Mouse (Mus musculus): ENCODE measurements around the gene Atp5j. TPM values are rescaled to one million over a fixed set of nuclear protein-coding genes. Genes with fewer than 3 reads are reported as not detected.
A peak's percentile ranks its signal among the peaks of the same experiment; 100 is the strongest.

Gene Atp5j
- polyA plus RNA-seq, 1 experiment, result 434 TPM

DNA sequence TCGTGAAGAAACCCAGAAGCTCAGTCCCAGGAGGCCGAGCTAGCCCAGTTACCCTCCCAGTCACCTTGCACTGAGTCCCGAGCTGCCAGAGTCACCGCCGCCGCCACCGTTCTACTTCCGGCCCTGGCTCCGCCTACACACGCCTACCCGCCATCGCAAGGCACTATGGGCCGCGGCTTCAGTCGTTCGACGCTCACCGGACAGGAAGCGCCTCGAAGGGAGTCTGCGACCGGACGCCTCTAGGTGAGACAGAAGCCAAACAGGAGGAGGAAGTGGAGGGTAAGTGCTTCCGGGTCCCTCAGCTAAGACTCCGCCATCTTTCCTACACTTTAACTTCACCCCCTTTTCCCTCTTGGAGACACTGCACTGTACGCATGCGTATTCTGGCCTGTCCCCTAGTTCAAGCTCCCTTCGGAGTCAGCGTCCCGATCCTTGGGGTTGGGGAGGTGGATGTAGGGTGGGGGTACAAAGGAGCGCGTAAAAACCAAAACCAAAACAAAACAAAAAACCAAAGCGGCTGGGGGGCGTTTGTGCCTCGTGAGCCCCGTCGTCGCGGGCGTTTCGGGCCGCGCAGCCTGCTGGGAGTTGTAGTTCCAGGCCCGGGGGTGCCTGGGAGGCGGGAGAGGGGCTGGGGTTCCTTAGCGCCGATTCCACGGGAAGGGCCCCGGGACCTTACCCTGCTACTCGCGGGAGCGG lies 532 bp downstream of the Atp5j start, which contains the start of gene Gabpa:
TSS of gene Gabpa (plus strand) at position 181 of the 696 bp plus-strand sequence.
- no peaks in the 10 kb centered on the region for H3K27me3 ChIP-seq (replicated peaks; ENCODE audit: control insufficient read depth, insufficient read depth, low read length)
- peak; percentile 97 for DNase-seq
- peak within 1 kb of the TSS; percentile 95 for H3K4me3 ChIP-seq (ENCODE audit: insufficient read depth, low read depth, low read length)
- peaks cover 3% of the 10 kb centered on the region; the same call in 1 of the 2 replicates for H3K4me1 ChIP-seq (ENCODE audit: control insufficient read depth, insufficient read depth, low read length)
- peaks cover 4% of the 10 kb centered on the region for H3K36me3 ChIP-seq (ENCODE audit: control insufficient read depth, insufficient read depth, low read length)
- peak within 1 kb of the TSS; percentile 99 for H3K27ac ChIP-seq (ENCODE audit: insufficient read depth, low read depth, low read length)
- TF ChIP-seq CTCF (conservative IDR thresholded peaks at IDR 0.05; ENCODE audit: insufficient read depth, insufficient read length, low read depth, low read length) (0 out of 2 replicates have a peak, but pooled peaks have one; percentile 2), POLR2A (IDR thresholded peaks at IDR 0.05; ENCODE audit: low read depth, low read length) (peak; percentile 85)
- WGBS, result under 1% methylated on average over 52 of the region's 52 CpGs

DNA sequence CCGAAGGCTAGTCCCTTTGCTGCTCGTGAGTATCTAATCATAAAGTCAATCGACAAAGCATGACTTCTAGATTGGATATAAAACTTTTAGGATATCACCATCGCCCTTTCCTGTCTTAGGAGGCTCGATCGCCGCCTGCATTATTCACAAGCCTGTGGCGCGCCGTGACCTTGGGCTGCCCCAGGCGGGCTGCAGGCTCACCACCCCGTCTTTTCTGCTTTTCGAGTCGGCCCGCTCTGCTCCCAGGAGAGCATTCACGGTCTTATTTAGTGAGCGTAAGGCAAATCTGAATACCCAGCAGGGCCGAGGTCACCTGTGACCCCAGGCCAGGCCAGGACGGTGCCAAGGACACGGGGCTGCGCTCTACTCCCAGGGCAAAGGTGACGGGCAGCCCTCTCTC lies 1.1 kb downstream of the Atp5j start:
- no peak for DNase-seq
- WGBS, result under 1% methylated on average over 22 of the region's 22 CpGs
- peaks cover 4% of the 10 kb centered on the region for H3K36me3 ChIP-seq (ENCODE audit: control insufficient read depth, insufficient read depth, low read length)
- peaks cover 3% of the 10 kb centered on the region; the same call in 1 of the 2 replicates for H3K4me1 ChIP-seq (ENCODE audit: control insufficient read depth, insufficient read depth, low read length)
- no peak for TF ChIP-seq POLR2A (IDR thresholded peaks at IDR 0.05; ENCODE audit: low read depth, low read length)
- no peak for TF ChIP-seq CTCF (conservative IDR thresholded peaks at IDR 0.05; ENCODE audit: insufficient read depth, insufficient read length, low read depth, low read length)
- peak overlapping the region; percentile 95 for H3K4me3 ChIP-seq (ENCODE audit: insufficient read depth, low read depth, low read length)
- H3K27me3 ChIP-seq (replicated peaks; ENCODE audit: control insufficient read depth, insufficient read depth, low read length), result no peaks in the 10 kb centered on the region
- peak overlapping the region; percentile 99 for H3K27ac ChIP-seq (ENCODE audit: insufficient read depth, low read depth, low read length)

DNA sequence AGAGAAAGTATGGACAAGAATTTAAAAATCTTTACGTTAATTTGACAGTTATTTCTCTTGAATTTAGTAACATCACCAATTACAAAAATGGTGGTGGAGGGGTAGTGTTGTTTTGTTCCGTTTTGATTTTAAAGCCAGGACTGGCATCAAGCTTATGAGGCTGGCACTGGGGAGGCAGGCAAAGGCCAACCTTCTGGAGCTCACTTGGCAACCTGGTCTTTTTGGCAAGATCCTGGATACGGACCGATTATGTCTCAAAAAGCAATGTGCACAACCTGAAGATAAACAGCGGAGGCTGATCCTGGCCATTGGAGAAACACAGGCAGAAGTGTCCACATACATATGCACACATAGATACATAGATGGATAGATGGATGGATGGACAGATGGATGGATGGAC lies 2.7 kb downstream of the Atp5j start:
- Histone ChIP-seq H3K36me3 (ENCODE audit: control insufficient read depth, insufficient read depth, low read length) (peaks cover 13% of the 10 kb centered on the region), H3K4me1 (ENCODE audit: control insufficient read depth, insufficient read depth, low read length) (peaks cover 3% of the 10 kb centered on the region; the same call in 1 of the 2 replicates), H3K27ac (ENCODE audit: insufficient read depth, low read depth, low read length) (no peak overlapping the region), H3K27me3 (replicated peaks; ENCODE audit: control insufficient read depth, insufficient read depth, low read length) (no peaks in the 10 kb centered on the region), H3K4me3 (ENCODE audit: insufficient read depth, low read depth, low read length) (no peak overlapping the region)
- 70% methylated on average over 5 of the region's 5 CpGs for WGBS
- DNase-seq, result peak; percentile 59
- TF ChIP-seq POLR2A (IDR thresholded peaks at IDR 0.05; ENCODE audit: low read depth, low read length), result no peak
- no peak for TF ChIP-seq CTCF (conservative IDR thresholded peaks at IDR 0.05; ENCODE audit: insufficient read depth, insufficient read length, low read depth, low read length)

DNA sequence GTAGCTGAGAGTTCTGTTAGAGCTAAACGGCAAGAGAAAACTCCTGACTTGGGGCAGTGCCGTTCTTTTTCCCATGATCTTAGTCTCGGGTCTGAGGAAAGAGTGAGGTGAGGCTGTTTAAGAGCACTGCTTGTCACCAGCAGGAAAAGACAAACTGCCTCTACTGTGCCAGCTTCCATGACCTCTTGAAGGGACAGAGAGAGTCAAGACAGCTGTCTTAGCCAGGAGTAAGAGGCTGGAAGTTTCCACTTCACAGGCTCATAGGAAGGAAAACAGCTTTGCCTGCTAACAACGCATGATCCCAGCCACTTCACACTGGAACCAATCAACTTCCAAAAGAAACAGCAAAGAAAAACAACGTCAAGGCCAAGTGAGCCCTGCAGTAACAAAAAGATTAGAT lies 3.7 kb downstream of the Atp5j start:
- peak overlapping the region; percentile 11; the same call in 1 of the 2 replicates for H3K27ac ChIP-seq (ENCODE audit: insufficient read depth, low read depth, low read length)
- 15% methylated on average over 5 of the region's 5 CpGs for WGBS
- peak; percentile 39 for DNase-seq
- TF ChIP-seq CTCF (conservative IDR thresholded peaks at IDR 0.05; ENCODE audit: insufficient read depth, insufficient read length, low read depth, low read length) (no peak), POLR2A (IDR thresholded peaks at IDR 0.05; ENCODE audit: low read depth, low read length) (no peak)
- H3K4me3 ChIP-seq (ENCODE audit: insufficient read depth, low read depth, low read length), result no peak overlapping the region
- H3K4me1 ChIP-seq (ENCODE audit: control insufficient read depth, insufficient read depth, low read length), result peaks cover 3% of the 10 kb centered on the region; the same call in 1 of the 2 replicates
- no peaks in the 10 kb centered on the region for H3K27me3 ChIP-seq (replicated peaks; ENCODE audit: control insufficient read depth, insufficient read depth, low read length)
- H3K36me3 ChIP-seq (ENCODE audit: control insufficient read depth, insufficient read depth, low read length), result peaks cover 19% of the 10 kb centered on the region

DNA sequence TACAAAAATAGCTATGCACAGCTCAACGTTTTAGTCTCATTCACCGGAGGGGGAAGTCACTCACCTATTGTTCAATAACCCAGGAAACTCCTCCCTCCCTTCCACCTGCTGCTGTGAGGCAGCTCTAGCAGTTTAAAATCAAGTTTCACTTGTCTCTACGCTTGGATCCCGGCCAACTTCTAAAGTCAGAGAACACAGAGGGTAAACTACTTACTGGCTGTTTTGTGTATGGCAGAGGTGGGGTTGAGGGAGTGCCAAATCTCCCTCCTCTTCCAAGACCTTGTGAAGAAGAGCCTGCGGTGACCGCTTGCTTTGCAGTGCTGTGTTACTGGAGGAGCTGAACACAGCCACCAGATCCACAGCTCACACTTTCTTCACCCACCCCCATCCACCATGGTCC lies 10.4 kb downstream of the Atp5j start:
- H3K4me3 ChIP-seq (ENCODE audit: insufficient read depth, low read depth, low read length), result no peak overlapping the region
- TF ChIP-seq CTCF (conservative IDR thresholded peaks at IDR 0.05; ENCODE audit: insufficient read depth, insufficient read length, low read depth, low read length), result no peak
- TF ChIP-seq POLR2A (IDR thresholded peaks at IDR 0.05; ENCODE audit: low read depth, low read length), result no peak
- WGBS, result 25% methylated on average over 6 of the region's 6 CpGs
- H3K4me1 ChIP-seq (ENCODE audit: control insufficient read depth, insufficient read depth, low read length), result peaks cover 5% of the 10 kb centered on the region; the same call in 1 of the 2 replicates
- H3K27me3 ChIP-seq (replicated peaks; ENCODE audit: control insufficient read depth, insufficient read depth, low read length), result no peaks in the 10 kb centered on the region
- peak; percentile 89 for DNase-seq
- peaks cover 27% of the 10 kb centered on the region for H3K36me3 ChIP-seq (ENCODE audit: control insufficient read depth, insufficient read depth, low read length)
- H3K27ac ChIP-seq (ENCODE audit: insufficient read depth, low read depth, low read length), result 0 out of 2 replicates have a peak overlapping the region, but pooled peaks have one; percentile 2

DNA sequence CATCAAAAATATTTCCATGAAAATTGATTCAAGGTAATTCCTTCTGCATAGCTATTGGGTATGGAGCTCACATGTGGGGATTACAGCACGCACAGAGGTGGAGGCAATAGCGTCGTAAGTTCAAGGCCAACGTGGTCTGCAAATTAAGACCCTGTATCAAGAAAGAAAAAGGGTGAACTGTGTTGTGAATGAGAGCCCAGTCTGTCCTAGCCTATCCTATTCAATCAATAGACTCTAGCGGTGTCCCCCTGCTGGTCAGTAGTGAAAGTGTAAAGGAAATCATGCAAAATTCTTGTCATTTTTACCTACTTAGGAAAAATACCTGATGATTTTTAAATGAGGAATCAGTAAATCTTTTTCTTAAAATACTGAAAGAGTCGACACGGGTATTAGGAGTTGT lies 18.0 kb downstream of the Atp5j start:
- 27% methylated on average over 7 of the region's 7 CpGs for WGBS

DNA sequence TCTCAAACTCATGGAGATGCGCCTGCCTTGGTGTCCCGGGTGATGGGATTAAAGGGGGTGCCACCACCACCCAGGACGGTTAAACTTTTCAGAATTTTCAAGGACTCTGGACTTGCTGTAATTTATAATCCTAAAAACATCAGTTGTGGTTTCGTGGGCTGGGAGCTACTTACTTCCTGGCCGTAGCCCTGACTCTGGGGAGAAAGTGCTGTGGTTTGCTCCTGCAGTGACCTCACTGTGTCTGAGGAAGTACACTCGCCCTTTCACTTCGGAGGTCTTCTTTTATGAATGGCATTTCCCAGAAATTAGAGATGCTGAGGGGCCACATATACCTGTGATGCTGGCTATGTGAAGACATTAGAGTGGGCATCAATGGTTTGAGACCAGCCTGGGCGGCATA lies 20.9 kb downstream of the Atp5j start:
- no peak overlapping the region for H3K4me3 ChIP-seq (ENCODE audit: insufficient read depth, low read depth, low read length)
- no peak overlapping the region for H3K27ac ChIP-seq (ENCODE audit: insufficient read depth, low read depth, low read length)
- no peaks in the 10 kb centered on the region for H3K4me1 ChIP-seq (ENCODE audit: control insufficient read depth, insufficient read depth, low read length)
- H3K36me3 ChIP-seq (ENCODE audit: control insufficient read depth, insufficient read depth, low read length), result no peaks in the 10 kb centered on the region
- no peaks in the 10 kb centered on the region for H3K27me3 ChIP-seq (replicated peaks; ENCODE audit: control insufficient read depth, insufficient read depth, low read length)
- DNase-seq, result no peak
- 68% methylated on average over 8 of the region's 8 CpGs for WGBS
- no peak for TF ChIP-seq CTCF (conservative IDR thresholded peaks at IDR 0.05; ENCODE audit: insufficient read depth, insufficient read length, low read depth, low read length)
- no peak for TF ChIP-seq POLR2A (IDR thresholded peaks at IDR 0.05; ENCODE audit: low read depth, low read length)

More for the DNA sequence above, 18.0 kb downstream of the Atp5j start:
- Histone ChIP-seq H3K4me1 (ENCODE audit: control insufficient read depth, insufficient read depth, low read length) (no peaks in the 10 kb centered on the region), H3K4me3 (ENCODE audit: insufficient read depth, low read depth, low read length) (no peak overlapping the region), H3K36me3 (ENCODE audit: control insufficient read depth, insufficient read depth, low read length) (peaks cover 3% of the 10 kb centered on the region; the same call in 1 of the 2 replicates), H3K27me3 (replicated peaks; ENCODE audit: control insufficient read depth, insufficient read depth, low read length) (no peaks in the 10 kb centered on the region), H3K27ac (ENCODE audit: insufficient read depth, low read depth, low read length) (no peak overlapping the region)
- DNase-seq, result peak; percentile 64
- 0 out of 2 replicates have a peak, but pooled peaks have one; percentile 6 for TF ChIP-seq CTCF (conservative IDR thresholded peaks at IDR 0.05; ENCODE audit: insufficient read depth, insufficient read length, low read depth, low read length)
- no peak for TF ChIP-seq POLR2A (IDR thresholded peaks at IDR 0.05; ENCODE audit: low read depth, low read length)
